Mouse (Mus musculus): ENCODE measurements around the gene Acap3.

GRCm38 (mm10) chr4:155898318-155898717 is 6.7 kb downstream of the Acap3 start:
- TF ChIP-seq CTCF (IDR thresholded peaks at IDR 0.05; ENCODE audit: low read depth) (no peak), EP300 (optimal IDR thresholded peaks at IDR 0.05) (no peak)

Data from stomach, postnatal 0 days (tissue).